Mouse (Mus musculus): ENCODE measurements around the gene Ryr3. TPM values are rescaled to one million over a fixed set of nuclear protein-coding genes. Genes with fewer than 3 reads are reported as not detected.

The Ryr3 gene
- polyA plus RNA-seq, 1 experiment from 2014 or later: 5.6 TPM

Small RNA genes lying within 50 kb of the gene (microRNA-seq; reads per million reads assigned to microRNA genes)
- gene Gm44374: not detected

Other genes starting within 250 kb of the Ryr3 start
- gene Tmco5b, start 68.6 kb upstream of the Ryr3 start, polyA plus RNA-seq (2015; fragmentation: Nextera tagmentation; extraction: Ambion mirVana): not detected in 2 replicates
- 0.56 and 1.1 TPM in 2 replicates for gene Fmn1, start 110.6 kb upstream of the Ryr3 start, polyA plus RNA-seq (2015; fragmentation: Nextera tagmentation; extraction: Ambion mirVana)